Mouse (Mus musculus) MEL (cell line): ENCODE measurements around the gene Cys1.

Experiments used
- CTCF ChIP-seq, 3 experiments: IDR thresholded peaks in 2 of 3; conservative IDR thresholded peaks in 1 of 3; 2 replicates each; pipeline ENCODE4 v1.5.1; 2011 to 2012; ENCODE audit warnings: low read length in 3 of 3, low read depth in 2 of 3, mild to moderate bottlenecking in 2 of 3, improper control_type of control experiment in 1 of 3, inconsistent platforms in 1 of 3, mixed read lengths in 1 of 3, moderate library complexity in 1 of 3; ENCODE audit not compliant: control insufficient read depth in 1 of 3, insufficient read depth in 1 of 3, poor library complexity in 1 of 3, severe bottlenecking in 1 of 3
- EP300 ChIP-seq, 2 experiments: IDR thresholded peaks; 2 replicates each; pipeline ENCODE4 v1.6.1; 2011; ENCODE audit warnings: improper control_type of control experiment in 2 of 2, low read length in 2 of 2, low read depth in 1 of 2, mild to moderate bottlenecking in 1 of 2
- HCFC1 ChIP-seq: IDR thresholded peaks from 2 replicates; pipeline ENCODE4 v1.6.1; 2012; ENCODE audit warnings: low read depth, mild to moderate bottlenecking, inconsistent platforms, low read length, improper control_type of control experiment, moderate library complexity
- MAX ChIP-seq: IDR thresholded peaks from 2 replicates; pipeline ENCODE4 v1.6.1; 2011; ENCODE audit warnings: low read length, improper control_type of control experiment
- MXI1 ChIP-seq: IDR thresholded peaks from 2 replicates; pipeline ENCODE4 v1.6.1; 2011; ENCODE audit warnings: mild to moderate bottlenecking, low read depth, low read length, improper control_type of control experiment
- POLR2A ChIP-seq, 2 experiments: IDR thresholded peaks; 2 replicates each; pipeline ENCODE4 v1.6.1; 2011 to 2012; ENCODE audit warnings: low read length in 2 of 2, mild to moderate bottlenecking in 2 of 2, control low read depth in 1 of 2, improper control_type of control experiment in 1 of 2, low read depth in 1 of 2, moderate library complexity in 1 of 2; ENCODE audit not compliant: control insufficient read depth in 1 of 2, insufficient read depth in 1 of 2, poor library complexity in 1 of 2
- POLR2AphosphoS2 ChIP-seq: IDR thresholded peaks from 2 replicates; pipeline ENCODE4 v1.6.1; 2011; ENCODE audit warnings: low read length, improper control_type of control experiment
- USF1 ChIP-seq: IDR thresholded peaks from 2 replicates; pipeline ENCODE4 v1.6.1; 2014; ENCODE audit warnings: low read depth, mild to moderate bottlenecking, inconsistent platforms, low read length, improper control_type of control experiment, moderate library complexity

DNA sequence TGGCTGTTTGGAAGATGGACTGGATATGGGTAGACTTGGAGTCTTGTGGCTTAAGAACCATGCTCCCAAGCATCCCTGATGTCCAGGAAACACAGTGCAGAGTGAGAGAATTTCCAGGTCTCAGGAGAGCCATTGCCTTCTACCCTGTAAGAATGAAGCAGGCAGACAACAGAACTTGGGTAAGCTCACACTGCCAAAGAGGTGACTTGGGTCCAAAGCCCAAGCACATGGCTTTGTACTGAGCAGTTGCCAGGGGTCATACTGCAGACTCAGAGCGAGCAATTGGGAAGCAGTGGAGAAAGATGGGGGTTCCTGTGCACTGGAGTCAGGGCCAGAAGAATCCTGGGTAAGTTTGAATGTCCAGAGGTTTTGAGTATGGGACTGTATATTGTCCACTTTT, 33.5 kb downstream of the Cys1 start:
- TF ChIP-seq POLR2A (IDR thresholded peaks at IDR 0.05; ENCODE audit: control insufficient read depth in 1 of 2, insufficient read depth in 1 of 2, low read depth in 1 of 2, low read length in 2 of 2, poor library complexity in 1 of 2) (no peak), CTCF (IDR thresholded peaks at IDR 0.05 in 2 of 3, conservative IDR thresholded peaks at IDR 0.05 in 1 of 3; ENCODE audit: control insufficient read depth in 1 of 3, insufficient read depth in 1 of 3, low read depth in 2 of 3, low read length in 3 of 3, poor library complexity in 1 of 3, severe bottlenecking in 1 of 3) (no peak), POLR2AphosphoS2 (no peak), MXI1 (no peak), EP300 (IDR thresholded peaks at IDR 0.05; ENCODE audit: low read depth in 1 of 2, low read length in 2 of 2) (no peak), HCFC1 (no peak), MAX (no peak), USF1 (no peak)
